20 mouse cellular contexts compared by ENCODE assay signal in the genomic region with DNA sequence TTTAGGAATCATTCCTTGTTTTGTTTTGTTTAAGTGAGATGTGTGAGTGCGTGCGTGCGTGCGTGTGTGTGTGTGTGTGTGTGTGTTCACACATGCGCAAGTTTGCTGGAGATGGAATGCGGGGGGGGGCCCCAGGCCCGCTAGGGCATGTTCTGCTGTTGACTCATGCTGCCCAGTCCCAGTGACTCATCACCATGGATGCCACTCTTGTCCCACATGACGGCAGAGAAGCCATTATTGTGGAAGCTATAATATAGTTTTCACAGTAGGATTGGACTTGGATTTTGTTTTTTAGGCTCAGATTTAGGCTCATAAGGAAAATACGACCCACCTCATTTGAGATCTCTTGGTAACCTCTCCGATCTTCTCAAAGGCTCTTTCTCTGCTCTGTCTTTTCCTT. TPM values are rescaled to one million over a fixed set of nuclear protein-coding genes. Genes with fewer than 3 reads are reported as not detected.
DNase-seq lines count a peak whose midpoint lies in the region; ATAC-seq and TF ChIP-seq lines count a peak whose summit lies in the region.
"Had no signal": no experiment of that assay in that cellular context is flagged by ENCODE, and none has a peak within 500 bp of the region (broad histone marks: within the 10 kb centered on the region; RNA-seq: fewer than 3 reads in every experiment).

No protein-coding gene starts in this region.

- no peaks in the 10 kb centered on the region for H3K9me3 ChIP-seq in embryonic facial prominence, embryonic 10.5 days
- H3K9me3 ChIP-seq: embryonic facial prominence, embryonic 15.5 days; forebrain, embryonic 13.5 days; neural tube, embryonic 12.5 days had no signal

- no peak overlapping the region for H3K27ac ChIP-seq in embryonic facial prominence, embryonic 10.5 days (replicated peaks)
- H3K27ac ChIP-seq: embryonic facial prominence, embryonic 15.5 days; forebrain, embryonic 13.5 days; gastrocnemius, adult 2 months; heart, adult 2 months; left cerebral cortex, adult 2 months; neural tube, embryonic 12.5 days had no signal

- peaks cover 5% of the 10 kb centered on the region; the same call in 1 of the 2 replicates for H3K27me3 ChIP-seq in embryonic facial prominence, embryonic 10.5 days (replicated peaks; ENCODE audit: low read depth, poor library complexity, severe bottlenecking)
- H3K27me3 ChIP-seq: embryonic facial prominence, embryonic 15.5 days; forebrain, embryonic 13.5 days; neural tube, embryonic 12.5 days had no signal

- no peak for TF ChIP-seq CTCF in lung, adult 2 months (IDR thresholded peaks at IDR 0.05; ENCODE audit: insufficient read depth, low read length)

- TF ChIP-seq POLR2A in lung, adult 2 months (IDR thresholded peaks at IDR 0.05; ENCODE audit: borderline replicate concordance, extremely low read depth, low read depth, low read length): no peak

- peak; percentile 28 for DNase-seq in adrenal gland, postnatal 25 days
- no peak for DNase-seq in adrenal gland, postnatal 4 days (ENCODE audit: low spot score in 2 of 2)
- DNase-seq in lung, adult 18-20 months: peak; percentile 18 to 44
- DNase-seq in lung, adult 2 months: no peak
- peak; percentile 41 for DNase-seq in embryonic facial prominence, embryonic 10.5 days (ENCODE audit: low spot score)
- DNase-seq in urinary bladder, adult 2 months (ENCODE audit: low spot score): peak; percentile 37
- no peak for DNase-seq in layer of hippocampus, postnatal 36 days
- DNase-seq: cerebellum, adult 11 months; gastrocnemius, adult 2 months; heart, adult 2 months; heart, postnatal 14 days; midbrain, embryonic 14.5 days; thymus, postnatal 4 days had no signal

- no peak for ATAC-seq in monocyte, adult 5-6 weeks (replicated peaks; ENCODE audit: insufficient number of reproducible peaks, low FRiP score, low TSS enrichment, poor library complexity, severe bottlenecking)
- ATAC-seq: CD4-positive, CD25-positive, alpha-beta regulatory T cell, adult 4 months; forebrain, embryonic 13.5 days had no signal

- H3K4me1 ChIP-seq in lung, adult 2 months (ENCODE audit: control insufficient read depth, insufficient read depth, low read length): no peaks in the 10 kb centered on the region
- peaks cover 44% of the 10 kb centered on the region for H3K4me1 ChIP-seq in embryonic facial prominence, embryonic 10.5 days

- WGBS in lung, adult 2 months: 63% methylated on average over 10 of the region's 10 CpGs
- WGBS in embryonic facial prominence, embryonic 10.5 days: 84% methylated on average over 10 of the region's 10 CpGs

- no peak overlapping the region for H3K4me3 ChIP-seq in lung, adult 2 months (replicated peaks; ENCODE audit: extremely low read depth, low read depth, low read length)
- H3K4me3 ChIP-seq in embryonic facial prominence, embryonic 10.5 days: no peak overlapping the region
- H3K4me3 ChIP-seq: embryonic facial prominence, embryonic 15.5 days; forebrain, embryonic 13.5 days; gastrocnemius, adult 2 months; heart, adult 2 months; left cerebral cortex, adult 2 months; neural tube, embryonic 12.5 days had no signal

- H3K36me3 ChIP-seq in embryonic facial prominence, embryonic 10.5 days (replicated peaks): no peaks in the 10 kb centered on the region
- H3K36me3 ChIP-seq: embryonic facial prominence, embryonic 15.5 days; neural tube, embryonic 12.5 days had no signal

RNA-seq across cellular contexts. Expression of gene Gpr156, which starts 24.0 kb away (rescaled TPM):
- total RNA-seq in adrenal gland, postnatal 25 days (2021): 0.15 TPM in 1 of 2 replicates, not detected in the other
- total RNA-seq in adrenal gland, postnatal 4 days (2021): 1 to 10 TPM; 1.2 to 1.5 TPM
- polyA plus RNA-seq in lung, adult 2 months (2012; rRNA removed): 0.12 and 0.22 TPM in 2 replicates
- polyA plus RNA-seq in embryonic facial prominence, embryonic 10.5 days (2016; fragmentation: Nextera tagmentation; extraction: Ambion mirVana): 0.99 and 1.2 TPM in 2 replicates
- polyA plus RNA-seq in urinary bladder, adult 2 months (2012; rRNA removed): 0.19 TPM in 2 replicates
- not detected in 3 replicates for total RNA-seq in monocyte, adult 5-6 weeks (2017)
- total RNA-seq in layer of hippocampus, postnatal 36 days (2021): under 1 TPM; 0.65 to 0.76 TPM
- total RNA-seq: gastrocnemius, adult 2 months; liver, adult 2 months had no signal
- polyA plus RNA-seq: CD4-positive, CD25-positive, alpha-beta regulatory T cell, adult 4 months; liver, adult 2 months had no signal

Comparison
In these comparisons a context has a peak if more than half of its experiments do, and no peak if none do; other contexts are left out.
1. DNase-seq: peak in adrenal gland, postnatal 25 days (single experiment), lung, adult 18-20 months (2 of 2), embryonic facial prominence, embryonic 10.5 days (single experiment) and urinary bladder, adult 2 months (single experiment); none in adrenal gland, postnatal 4 days (0 of 2), lung, adult 2 months (single experiment) and layer of hippocampus, postnatal 36 days (0 of 2).